Mouse (Mus musculus): ENCODE results near the gene Lrch3.
A peak's percentile ranks its signal among the peaks of the same experiment; 100 is the strongest.
"Not testable (repeated sequence)": the region's sequence is repeated elsewhere in the genome, so short reads cannot be mapped to it uniquely, and the experiment has no call there.

The Lrch3 gene

DNA sequence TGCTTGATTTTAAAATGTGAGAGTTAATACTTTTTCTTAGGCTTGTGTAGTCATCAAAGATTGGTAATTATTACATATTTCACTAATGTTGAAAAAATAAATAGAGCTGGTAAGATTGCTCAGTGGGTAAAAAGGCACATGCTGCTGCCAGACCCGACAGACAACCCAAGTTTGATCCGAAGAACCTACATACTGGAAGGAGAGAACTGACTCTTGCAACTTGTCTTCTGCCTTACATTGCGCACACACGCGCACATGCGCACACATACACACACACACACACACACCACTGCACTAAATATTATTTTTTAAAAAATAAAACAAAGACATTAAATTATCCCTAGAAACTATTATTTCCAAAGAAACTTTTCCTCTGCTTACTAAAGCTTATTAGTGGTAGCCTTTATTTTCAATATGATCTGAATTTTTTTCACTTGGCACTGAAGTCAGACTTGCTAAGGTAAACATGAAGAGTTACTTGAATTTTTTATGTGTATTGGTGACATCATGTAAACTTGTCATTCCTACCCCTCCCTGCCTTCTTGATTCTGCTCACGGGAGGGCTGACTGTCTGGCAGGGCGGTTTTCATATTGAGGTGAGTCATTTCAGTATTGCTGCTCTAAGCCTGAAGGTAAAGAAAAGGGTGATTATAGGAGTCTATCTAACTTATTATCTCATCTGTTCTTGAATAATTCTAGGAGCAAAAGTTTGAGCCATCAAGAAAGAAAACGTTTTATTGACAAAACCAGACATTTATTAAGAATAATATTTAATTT, 1.6 kb downstream of the Lrch3 start:
- DNase-seq: no peak

- DNase-seq: not testable (repeated sequence)
Measured at GRCm38 (mm10) chr16:32926629-32927028, 12.7 kb downstream of the Lrch3 start.

- no peak for DNase-seq
Measured at GRCm38 (mm10) chr16:32927044-32927443, 13.1 kb downstream of the Lrch3 start.

- no peak for DNase-seq
Measured at GRCm38 (mm10) chr16:32929918-32930317, 16.0 kb downstream of the Lrch3 start.

DNA sequence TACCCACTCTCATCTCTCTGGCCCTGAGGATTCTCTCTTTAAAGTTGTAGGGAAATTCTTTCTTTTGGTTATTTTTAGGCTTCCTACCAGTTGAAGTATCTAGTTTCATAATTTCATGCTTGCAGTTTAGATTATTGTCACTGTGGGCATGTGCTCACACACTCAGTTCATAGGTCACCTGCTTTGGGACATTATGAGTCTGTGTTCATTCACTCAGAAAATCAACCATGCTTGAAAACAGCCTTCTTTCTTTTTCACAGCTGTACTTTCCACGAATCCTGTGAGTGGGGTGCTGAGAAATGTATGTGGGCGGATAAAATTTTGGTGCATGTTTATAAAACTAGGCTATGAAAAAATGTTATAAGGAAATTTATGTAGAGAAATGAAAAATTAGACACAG, 20.6 kb downstream of the Lrch3 start:
- DNase-seq: no peak

- no peak for DNase-seq
Measured at GRCm38 (mm10) chr16:32935088-32935487, 21.2 kb downstream of the Lrch3 start.

- DNase-seq: no peak
Measured at GRCm38 (mm10) chr16:32937358-32937757, 23.5 kb downstream of the Lrch3 start.

DNA sequence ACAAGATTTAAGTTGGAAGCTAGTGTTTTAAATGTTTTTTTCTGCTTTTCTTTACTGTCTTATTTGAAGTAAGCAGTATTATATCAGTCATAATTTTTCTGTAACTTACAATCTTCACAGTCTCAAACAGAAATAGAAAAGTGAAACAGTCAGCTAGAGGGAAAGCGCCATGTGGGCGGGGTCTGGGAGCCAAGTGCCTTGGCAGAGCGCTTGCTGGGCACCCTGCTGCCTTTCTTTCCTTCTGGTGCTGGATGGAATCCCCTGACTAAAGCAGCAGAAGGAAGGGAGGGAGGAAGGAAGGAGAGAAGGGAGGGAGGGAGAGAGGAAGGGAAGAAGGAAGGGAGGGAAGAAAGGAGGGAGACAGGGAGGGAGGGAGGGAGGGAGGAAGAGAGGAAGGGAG, 25.4 kb downstream of the Lrch3 start:
- peak; percentile 21 for DNase-seq

DNA sequence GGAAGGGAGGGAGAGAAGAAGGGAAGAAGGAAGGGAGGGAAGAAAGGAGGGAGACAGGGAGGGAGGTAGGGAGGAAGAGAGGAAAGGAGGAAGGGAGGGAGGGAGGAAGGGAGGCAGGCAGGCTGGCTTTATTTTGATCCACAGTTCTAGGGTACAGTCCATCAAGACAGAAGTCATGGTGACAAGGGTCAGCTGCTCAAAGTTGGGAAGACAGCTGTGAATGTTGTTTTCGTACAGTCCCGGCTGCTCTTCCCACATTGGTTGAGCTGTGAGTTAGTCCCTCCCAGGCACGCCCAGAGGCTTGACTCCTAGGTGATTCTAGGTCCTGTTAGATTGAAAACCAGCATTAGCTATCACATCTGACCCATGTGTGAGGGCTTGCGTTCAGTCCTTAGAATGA, 25.8 kb downstream of the Lrch3 start:
- DNase-seq: not testable (repeated sequence)

- DNase-seq: not testable (repeated sequence)
Measured at GRCm38 (mm10) chr16:32941226-32941625, 27.3 kb downstream of the Lrch3 start.

- no peak for DNase-seq
Measured at GRCm38 (mm10) chr16:32942694-32943093, 28.8 kb downstream of the Lrch3 start.

DNA sequence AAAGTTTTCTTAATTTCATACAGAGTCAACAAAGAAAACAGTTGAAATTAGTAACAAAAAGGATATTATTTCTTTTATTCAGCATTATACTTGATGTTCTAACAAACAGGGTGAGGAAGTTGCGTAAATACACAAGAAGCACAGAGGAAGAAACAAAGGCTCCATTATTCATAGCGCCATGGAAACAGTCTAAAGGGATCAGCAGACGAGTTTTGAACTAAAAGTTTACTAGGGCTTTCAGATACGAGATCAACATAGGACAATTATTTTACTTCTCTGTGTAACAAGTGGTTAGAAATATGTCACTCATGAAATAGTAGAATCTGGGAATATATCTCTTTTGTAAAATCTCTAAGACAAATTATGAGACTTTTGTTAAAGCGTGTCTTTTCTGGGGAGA, 31.5 kb downstream of the Lrch3 start:
- no peak for DNase-seq

DNA sequence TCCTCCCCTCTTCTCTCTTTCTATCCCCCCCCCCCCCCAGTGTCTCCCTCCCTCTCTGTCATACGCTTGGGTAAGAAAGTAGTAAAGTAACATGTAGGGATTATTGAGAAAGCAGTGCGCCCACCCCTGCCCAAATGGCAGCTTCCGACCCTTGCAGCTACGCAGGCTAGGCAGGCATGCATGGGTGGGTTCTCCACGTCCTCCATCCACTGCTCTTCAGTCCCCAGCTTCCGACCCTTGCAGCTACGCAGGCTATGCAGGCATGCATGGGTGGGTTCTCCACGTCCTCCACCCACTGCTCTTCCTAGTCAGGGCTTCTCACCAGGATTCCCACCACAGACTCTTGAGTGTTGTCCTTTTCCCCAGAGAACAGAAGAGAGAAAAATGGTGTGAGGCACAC, 34.1 kb downstream of the Lrch3 start:
- no peak for DNase-seq

GRCm38 (mm10) chr16:32948656-32949055, 34.8 kb downstream of the Lrch3 start:
- no peak for DNase-seq

DNA sequence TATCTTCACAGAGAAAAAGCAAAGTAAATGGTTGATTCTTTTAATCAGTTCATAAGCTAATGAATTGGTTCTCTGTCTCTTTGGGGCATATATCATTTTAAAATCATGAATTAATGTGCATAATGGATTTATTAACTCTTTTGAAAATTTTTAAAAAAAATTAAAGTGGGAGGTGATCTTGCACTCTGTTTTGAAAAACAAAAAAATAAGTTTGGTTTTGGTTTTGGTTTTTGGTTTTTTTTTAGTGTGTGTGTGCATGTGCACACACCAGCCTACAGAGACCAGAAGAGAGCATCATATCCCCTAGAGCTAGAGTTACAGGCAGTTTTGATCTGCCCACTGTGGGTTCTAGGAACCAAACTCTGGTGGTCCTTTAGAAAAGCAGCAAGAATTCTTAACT, 35.4 kb downstream of the Lrch3 start:
- DNase-seq: no peak

- DNase-seq: no peak
Measured at GRCm38 (mm10) chr16:32951074-32951473, 37.2 kb downstream of the Lrch3 start.

- no peak for DNase-seq
Measured at GRCm38 (mm10) chr16:32953806-32954205, 39.9 kb downstream of the Lrch3 start.

- no peak for DNase-seq
Measured at GRCm38 (mm10) chr16:32954304-32954703, 40.4 kb downstream of the Lrch3 start.

DNA sequence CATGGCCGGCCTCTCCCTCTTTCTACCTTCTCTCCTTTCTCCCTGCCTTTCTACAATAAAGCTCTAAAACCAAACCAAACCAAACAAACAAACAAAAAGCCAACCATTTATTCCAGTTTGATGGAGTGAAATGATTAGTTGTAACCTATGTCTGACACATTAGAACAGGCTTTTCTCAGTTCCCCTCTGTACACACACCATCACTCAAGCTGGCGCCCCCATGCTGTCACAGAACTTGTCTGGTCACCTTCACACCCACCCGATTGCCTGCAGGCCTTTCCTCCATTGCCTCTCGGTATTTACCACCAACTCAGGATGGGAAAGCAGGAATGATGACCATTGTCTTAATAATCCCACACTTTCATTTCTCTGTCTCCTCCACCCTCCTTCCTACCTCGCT, 43.0 kb downstream of the Lrch3 start:
- no peak for DNase-seq

GRCm38 (mm10) chr16:32972535-32972934, 58.6 kb downstream of the Lrch3 start:
- no peak for DNase-seq

DNA sequence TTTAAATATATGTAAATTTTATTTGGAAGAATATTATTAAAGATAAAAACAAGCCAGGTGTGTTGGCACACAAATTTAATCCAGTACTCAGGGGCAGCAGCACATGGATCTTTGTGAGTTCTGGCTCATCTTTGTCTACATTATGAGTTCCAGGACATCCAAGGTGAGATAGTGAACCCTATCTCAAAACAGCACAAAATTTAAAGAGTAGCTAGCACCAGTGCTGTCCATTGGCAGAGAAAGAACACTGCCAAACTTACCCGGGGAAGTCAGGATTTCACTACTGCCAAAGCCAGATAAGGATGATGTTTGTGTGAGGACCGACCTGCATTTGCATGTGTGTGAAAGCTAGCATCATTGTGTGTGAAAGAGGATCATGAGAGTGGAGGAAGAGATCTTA, 59.1 kb downstream of the Lrch3 start:
- no peak for DNase-seq

DNA sequence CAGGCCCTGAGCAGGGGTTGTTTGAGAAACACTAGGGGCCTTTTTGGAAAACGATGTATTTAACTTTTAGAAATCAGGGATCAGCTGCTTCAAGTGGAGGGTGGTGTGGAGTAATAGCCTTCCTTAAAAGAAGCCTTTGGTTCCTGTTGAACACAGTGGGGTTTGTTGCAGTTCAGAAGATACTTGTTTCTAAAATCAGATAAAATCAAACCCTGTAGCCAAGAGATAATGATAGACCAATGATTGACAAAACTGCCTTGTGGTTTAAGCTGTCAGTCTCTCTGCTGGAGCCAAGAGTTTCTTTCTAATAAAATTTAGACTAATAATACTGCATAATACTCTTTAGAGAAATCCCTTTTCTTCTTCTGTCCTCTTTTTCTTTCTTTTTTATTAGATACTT, 66.3 kb downstream of the Lrch3 start:
- DNase-seq: no peak

DNA sequence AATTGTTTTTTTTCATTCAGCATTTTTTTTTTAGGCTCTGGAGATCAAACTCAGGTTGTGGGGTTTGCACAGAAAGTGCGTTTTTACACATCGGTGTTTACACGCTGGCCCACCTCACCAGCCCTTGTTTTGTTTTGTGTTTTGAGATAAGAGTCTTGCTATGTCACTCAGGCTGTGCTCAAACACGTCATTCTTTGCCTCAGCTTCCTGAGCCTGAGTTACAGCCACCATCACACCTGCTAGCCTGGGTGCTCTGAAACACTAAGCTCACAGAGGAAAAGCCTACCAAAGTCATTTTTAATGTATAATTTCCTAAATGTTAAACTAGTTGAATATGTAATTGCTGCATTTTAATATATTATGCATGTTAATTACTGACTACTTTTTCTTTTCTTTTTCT, 67.5 kb downstream of the Lrch3 start:
- DNase-seq: no peak

DNA sequence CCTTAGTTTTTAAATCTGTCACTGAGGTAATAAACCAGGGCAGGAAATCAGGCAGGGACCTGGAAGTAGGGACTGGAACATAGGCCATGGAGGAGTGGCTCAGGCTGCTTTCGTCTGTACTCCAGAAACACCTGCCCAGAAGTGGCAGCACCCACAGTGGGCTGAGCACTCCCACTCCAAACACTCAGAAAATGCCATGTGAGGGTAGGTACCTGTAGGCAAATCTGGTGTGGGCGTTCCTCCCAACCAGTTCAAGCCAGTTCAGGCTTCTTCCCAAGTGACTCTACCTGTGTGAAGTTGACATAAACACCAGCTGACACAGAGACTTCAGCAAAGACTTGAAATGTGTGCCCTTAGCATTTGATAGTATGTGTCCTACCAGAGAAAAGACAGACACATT, 70.7 kb downstream of the Lrch3 start:
- no peak for DNase-seq

DNA sequence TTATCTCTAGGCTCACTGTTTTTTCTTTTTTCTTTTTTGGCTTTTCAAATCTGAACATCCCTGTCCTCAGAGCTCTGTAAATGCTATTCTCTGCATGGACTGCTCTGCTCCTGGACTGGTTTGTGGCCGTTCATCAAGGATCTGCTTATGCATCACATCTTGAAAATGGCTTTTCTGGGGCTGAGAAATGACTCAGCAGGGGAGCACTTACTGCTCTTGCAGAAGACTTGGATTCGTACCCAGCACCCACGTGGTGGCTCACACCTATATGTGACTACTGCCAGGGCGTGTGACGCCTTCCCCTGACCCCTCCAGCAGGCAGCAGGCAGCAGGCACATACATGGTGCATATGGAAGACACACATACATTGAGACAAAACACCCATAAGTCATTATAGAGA, 78.3 kb downstream of the Lrch3 start:
- no peak for DNase-seq

Data from kidney, postnatal 14 days (tissue).